Mouse (Mus musculus) hematopoietic stem cell, adult 5-6 weeks (primary cell): ENCODE results near the gene Trex1. TPM values are rescaled to one million over a fixed set of nuclear protein-coding genes. Genes with fewer than 3 reads are reported as not detected.

ENCODE experiments used
- ATAC-seq, 2 experiments: fragments of 125-278 bp in 1 of 2; replicated peaks in 1 of 2; 2 replicates each; pipeline ENCODE4 v1.8.0; 2016 to 2017; ENCODE audit warnings: inconsistent platforms in 2 of 2, mild to moderate bottlenecking in 2 of 2, moderate number of reproducible peaks in 2 of 2, low read depth in 1 of 2, moderate TSS enrichment in 1 of 2; ENCODE audit not compliant: low FRiP score in 2 of 2, poor library complexity in 2 of 2, severe bottlenecking in 2 of 2, insufficient read depth in 1 of 2, low TSS enrichment in 1 of 2
- total RNA-seq: library from RNA; stranded (forward); fragments of 172-1452, 232-1000 nt; gene quantifications from 2 replicates; pipeline ENCODE4 v1.2.3, GENCODE M21; 2017

Trex1 gene
- total RNA-seq: 5.9 and 13.9 TPM in 2 replicates

DNA sequence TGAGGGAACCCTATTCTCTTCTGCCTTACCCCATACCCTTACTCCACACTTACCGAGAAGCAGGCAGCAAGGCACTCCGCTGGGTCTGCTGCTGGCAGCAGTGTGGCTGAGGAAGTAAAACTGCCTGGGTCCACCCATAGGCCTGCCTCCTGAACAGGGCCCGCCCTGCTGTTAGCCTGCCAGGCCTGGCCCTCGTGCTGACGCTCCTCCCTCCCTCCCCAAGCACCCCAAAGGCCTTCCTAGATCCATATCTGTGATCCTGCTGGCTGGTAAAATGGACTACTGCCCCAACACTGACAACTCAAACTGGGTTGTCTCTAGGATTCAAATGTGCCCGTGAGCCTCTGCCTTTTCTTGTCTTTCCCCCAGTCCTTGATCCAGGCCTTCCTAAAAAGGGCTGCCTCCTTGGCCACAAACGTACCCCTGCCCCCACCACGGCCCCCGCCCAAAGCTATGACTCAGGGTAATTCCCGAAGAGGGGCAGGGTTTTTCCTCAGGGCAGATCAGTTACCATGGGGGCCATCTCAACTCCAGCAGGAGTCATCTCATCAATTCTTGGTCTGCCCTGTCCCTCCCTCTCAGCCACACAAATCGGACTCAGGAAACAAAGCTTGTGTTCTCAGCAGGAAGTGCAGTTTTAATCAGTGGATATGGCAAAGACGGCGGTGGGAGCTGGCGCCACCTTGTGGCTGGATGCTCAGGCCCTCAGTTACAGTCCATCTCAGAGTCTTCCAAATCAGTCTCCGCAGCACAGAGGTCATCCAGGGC lies at the start of gene Trex1:
Gene Trex1 (minus strand): TSS at position 599 of the 768 bp plus-strand sequence.
- ATAC-seq: peak; percentile 75 to 80

DNA sequence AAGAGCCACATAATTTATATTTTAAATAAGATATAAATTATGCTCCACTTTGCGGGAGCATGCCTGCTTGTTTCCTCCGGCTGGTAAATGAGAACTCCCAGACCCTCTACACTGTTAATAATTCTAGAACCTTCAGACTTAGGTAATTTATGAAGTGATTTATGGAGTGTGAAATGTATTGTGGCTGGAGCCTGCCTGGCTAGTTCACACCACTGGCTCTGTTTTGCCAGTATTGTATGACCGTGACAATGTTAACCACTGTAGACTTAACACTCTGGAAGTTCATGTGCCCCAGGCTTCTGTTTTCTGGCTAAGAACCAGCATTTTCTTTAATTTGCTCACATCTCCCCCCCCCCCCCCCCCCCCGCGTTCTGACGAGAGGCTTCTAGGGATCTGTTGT lies 47.8 kb upstream of the Trex1 start:
- ATAC-seq: no peak

DNA sequence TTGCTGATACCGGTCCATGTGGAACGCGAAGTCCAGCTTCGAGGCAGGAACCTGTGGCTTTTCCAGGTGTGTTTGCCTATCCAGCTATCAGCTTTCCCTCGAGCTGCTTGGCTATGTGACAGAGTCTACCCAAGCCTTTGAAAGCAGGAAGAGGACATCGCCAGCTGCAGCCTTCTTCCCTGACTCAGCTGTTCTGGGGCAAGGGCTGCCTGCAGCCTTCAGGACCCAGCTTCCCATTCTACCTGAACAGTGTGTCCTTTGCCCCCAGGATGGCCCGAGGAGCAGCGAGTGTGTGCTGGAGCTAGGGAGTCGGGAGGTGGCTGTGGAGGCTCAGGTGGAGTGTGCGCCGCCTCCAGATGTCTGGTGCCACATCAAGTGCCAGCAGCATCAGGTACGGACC lies 46.1 kb upstream of the Trex1 start:
- no peak for ATAC-seq

GRCm38 (mm10) chr9:109105011-109105410 lies 45.5 kb upstream of the Trex1 start:
- no peak for ATAC-seq

- ATAC-seq: no peak
Measured at GRCm38 (mm10) chr9:109104083-109104482, 44.5 kb upstream of the Trex1 start.

- no peak for ATAC-seq
Measured at GRCm38 (mm10) chr9:109103250-109103649, 43.7 kb upstream of the Trex1 start.

GRCm38 (mm10) chr9:109102541-109102940 lies 43.0 kb upstream of the Trex1 start:
- ATAC-seq: no peak

- ATAC-seq: no peak
Measured at GRCm38 (mm10) chr9:109101933-109102445, 42.5 kb upstream of the Trex1 start.

DNA sequence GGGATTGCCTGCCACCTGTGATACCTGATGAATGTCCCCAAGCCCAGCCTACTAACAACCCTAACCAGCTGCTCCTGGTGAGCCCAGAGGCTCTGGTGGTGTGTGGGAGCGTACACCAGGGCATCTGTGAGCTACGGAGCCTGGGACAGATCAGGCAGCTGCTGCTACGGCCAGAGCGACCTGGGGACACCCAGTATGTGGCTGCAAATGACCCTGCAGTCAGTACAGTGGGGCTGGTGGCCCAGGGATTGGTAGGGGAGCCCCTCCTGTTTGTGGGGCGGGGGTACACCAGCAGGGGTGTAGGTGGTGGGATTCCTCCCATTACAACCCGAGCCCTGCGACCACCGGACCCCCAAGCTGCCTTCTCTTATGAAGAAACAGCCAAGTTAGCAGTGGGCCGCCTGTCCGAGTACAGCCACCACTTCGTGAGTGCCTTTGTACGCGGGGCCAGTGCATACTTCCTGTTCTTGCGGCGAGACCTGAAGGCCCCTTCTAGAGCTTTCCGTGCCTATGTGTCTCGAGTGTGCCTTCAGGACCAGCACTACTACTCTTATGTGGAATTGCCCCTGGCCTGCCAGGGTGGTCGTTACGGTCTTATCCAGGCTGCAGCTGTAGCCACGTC lies 40.9 kb upstream of the Trex1 start:
- peak in 1 of 2 experiments; percentile 18; a peak in 2 of 4 replicates for ATAC-seq

DNA sequence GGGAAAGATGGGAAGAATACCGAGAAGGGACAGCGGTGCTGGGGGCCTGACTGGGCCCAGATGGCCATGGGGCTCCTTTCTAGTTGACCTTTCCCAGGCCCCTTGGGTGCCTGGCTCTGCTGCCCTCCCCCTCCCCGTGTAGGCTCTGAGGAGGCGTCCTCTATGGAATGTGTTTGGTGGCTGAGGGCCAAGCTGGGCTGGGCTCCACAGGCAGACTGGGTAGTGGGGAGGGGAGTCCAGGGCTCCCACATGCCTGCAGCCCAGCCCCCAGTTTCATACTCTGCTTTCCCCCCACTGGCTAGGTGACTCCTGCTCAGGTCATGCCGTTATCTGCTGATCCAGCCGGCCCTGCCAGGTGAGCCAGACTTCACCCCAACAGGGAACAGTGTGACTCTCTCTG lies 39.4 kb upstream of the Trex1 start:
- ATAC-seq: no peak

- ATAC-seq: no peak
Measured at GRCm38 (mm10) chr9:109098366-109098765, 38.8 kb upstream of the Trex1 start.

GRCm38 (mm10) chr9:109097831-109098230 lies 38.3 kb upstream of the Trex1 start:
- no peak for ATAC-seq

DNA sequence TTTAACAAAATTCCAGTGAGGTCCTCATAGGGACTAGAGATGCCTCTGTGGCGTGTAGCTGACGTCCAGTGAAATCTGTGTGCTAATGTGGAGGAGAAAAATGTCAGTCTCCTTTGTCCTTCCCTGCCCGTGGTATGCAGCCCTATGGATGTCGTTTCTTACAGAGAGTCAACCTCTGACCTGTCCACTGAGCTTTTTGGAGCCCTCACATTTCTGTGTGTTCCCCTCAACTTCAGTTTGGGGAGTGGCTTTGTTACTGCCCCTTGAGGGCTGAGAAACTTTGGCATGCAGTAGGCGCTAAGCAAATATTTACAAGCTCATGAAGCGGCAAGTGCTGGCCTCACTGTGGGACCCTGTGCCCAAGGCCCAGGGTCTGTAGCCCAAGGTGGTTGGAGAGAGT lies 37.8 kb upstream of the Trex1 start:
- no peak for ATAC-seq

DNA sequence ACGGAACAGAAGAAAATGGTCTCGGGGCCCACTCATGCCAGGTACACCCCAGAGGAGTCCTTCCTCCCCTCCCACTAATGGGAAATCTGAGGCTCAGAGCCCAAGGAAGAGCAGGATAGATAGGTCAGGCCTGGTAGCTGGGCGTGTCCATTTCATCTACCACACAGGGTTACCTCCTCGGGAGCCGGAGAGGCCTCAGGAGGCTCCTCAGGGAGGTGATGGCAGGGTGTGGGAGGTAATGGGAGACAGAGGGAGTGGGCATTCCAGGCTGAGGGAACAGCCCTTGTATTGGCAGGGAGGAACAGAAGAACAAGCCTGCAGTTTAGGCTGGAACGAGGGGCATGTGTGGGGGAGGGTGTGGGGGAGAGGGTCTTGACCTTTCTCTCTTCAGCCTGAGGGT lies 37.3 kb upstream of the Trex1 start:
- ATAC-seq: no peak

DNA sequence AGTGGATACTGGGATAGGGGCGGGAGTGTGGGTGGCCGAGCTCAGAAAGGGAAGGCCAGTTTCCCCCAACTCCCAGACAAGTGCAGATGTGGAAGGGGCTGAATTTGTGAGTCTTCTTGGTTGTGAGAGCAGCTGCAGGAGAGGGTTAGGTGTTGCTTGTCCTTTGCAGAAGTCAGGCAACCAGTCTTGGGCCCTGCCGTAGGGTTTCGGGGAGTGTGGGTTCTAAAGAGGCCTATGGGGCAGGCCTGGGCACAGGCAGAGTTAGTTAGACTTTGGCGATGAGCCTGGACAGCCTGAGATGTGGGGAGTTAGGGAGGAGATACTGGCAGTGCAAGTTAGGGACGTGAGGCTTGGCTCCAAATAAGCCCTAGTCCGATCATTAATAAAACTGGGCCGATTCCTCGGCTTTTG lies 36.7 kb upstream of the Trex1 start:
- ATAC-seq: no peak

DNA sequence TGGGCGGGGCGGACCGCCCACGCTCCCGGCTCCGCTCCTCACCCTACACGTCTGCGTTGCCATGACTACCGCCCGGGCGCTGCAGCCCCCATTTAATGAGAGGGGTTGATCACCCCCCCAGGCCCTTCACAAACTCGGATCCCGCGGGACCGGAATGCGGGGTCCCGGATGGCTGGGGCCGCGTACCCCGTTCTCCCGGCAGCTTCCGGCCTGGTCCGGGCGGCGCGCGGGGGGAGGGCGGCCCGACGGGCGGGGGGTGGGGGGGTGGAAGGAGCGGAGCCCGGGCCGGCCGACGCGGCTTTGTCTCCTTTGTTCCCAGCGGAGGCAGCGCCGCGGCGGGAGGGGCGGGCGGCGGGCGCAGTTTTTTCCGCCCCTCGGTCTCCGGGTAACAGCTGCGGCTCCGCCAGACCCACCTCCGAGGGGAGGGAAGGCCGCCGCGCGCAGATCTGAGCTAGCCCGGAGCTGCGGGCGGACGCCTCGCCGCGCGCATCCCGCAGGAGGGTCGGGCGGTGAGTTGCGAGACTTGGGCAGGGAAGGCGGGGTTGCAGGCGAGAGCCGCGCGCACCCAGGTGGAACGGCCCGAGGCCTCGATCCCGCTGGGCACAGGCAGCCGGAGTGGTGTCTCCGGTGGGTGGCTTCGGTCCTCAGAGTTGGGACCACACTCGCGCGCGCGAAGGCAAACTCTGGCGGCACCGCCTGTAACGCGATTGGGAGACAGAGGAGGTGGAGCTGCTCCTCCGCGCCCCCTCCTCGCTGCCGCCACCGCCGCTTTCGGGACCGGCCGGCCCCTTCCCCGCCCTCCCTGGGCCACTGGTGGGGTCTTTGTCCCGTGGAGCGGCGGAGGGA lies 35.8 kb upstream of the Trex1 start, which contains the start of gene Plxnb1:
Gene Plxnb1 (plus strand): TSS at position 253 of the 846 bp plus-strand sequence.
- ATAC-seq: peak in 1 of 2 experiments; percentile 46; a peak in 2 of 4 replicates

DNA sequence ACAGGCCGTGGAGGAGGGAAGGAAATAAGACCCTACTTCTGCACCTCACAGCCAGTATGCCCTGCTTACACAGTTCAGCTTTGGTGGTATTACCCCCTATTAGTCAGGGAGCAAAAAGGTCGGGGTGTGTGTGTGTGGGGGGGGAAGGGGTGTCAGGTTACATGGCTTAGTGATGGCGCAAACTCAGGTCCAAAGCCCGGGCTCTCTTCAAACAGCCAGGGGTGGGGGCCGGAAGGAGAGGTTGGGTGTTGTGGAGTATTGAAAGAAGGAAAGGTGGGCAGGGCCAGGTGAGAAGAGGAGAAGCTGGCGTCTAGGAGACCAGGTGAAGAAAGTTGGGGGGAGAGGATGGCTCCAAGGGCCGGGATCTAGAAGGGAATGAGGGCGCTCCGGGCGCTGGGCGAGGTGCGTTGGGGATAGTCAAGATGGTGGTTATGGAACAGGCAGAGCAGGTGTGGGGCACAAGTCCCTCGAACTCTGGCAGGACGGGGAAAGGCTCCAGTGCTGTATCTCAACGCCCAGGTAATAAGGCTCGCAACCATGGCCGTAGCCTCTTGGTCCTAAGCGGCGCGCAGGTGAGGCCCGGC lies 35.1 kb upstream of the Trex1 start:
- no peak; a peak in 1 of 4 replicates for ATAC-seq
